Mouse (Mus musculus) testis, adult 2 months (tissue): ENCODE measurements around the gene Rho. TPM values are rescaled to one million over a fixed set of nuclear protein-coding genes. Genes with fewer than 3 reads are reported as not detected.

Experiments used
- H3K27ac ChIP-seq: fragments of 200-500 bp; 2 replicates; pipeline ENCODE4 v1.5.1; 2012; ENCODE audit warnings: low read depth, low read length; ENCODE audit not compliant: control insufficient read depth, insufficient read depth
- H3K27me3 ChIP-seq: fragments of 200-500 bp; 2 replicates; pipeline ENCODE4 v1.6.1; 2012; ENCODE audit warnings: mild to moderate bottlenecking, low read length, moderate library complexity; ENCODE audit not compliant: control insufficient read depth, insufficient read depth
- H3K36me3 ChIP-seq: fragments of 200-500 bp; 2 replicates; pipeline ENCODE4 v1.6.1; 2012; ENCODE audit warnings: mild to moderate bottlenecking, low read length; ENCODE audit not compliant: control insufficient read depth, insufficient read depth
- H3K4me1 ChIP-seq: fragments of 200-500 bp; 2 replicates; pipeline ENCODE4 v1.6.1; 2012; ENCODE audit warnings: low read length; ENCODE audit not compliant: control insufficient read depth, insufficient read depth
- H3K4me3 ChIP-seq: fragments of 200-500 bp; 2 replicates; pipeline ENCODE4 v1.5.1; 2012; ENCODE audit warnings: low read depth, mild to moderate bottlenecking, low read length, moderate library complexity, mixed read lengths; ENCODE audit not compliant: control insufficient read depth
- CTCF ChIP-seq: fragments of 200-500 bp; IDR thresholded peaks from 2 replicates; pipeline ENCODE4 v1.5.1; 2012; ENCODE audit warnings: low read depth, mild to moderate bottlenecking, inconsistent platforms, low read length, moderate library complexity; ENCODE audit not compliant: control insufficient read depth, insufficient read depth, insufficient replicate concordance
- POLR2A ChIP-seq: fragments of 200-500 bp; IDR thresholded peaks from 2 replicates; pipeline ENCODE4 v1.6.1; 2012; ENCODE audit warnings: low read depth, mild to moderate bottlenecking, inconsistent platforms, low read length, moderate library complexity; ENCODE audit not compliant: control insufficient read depth
- polyA plus RNA-seq: library from polyadenylated mRNA; depleted of rRNA; stranded (reverse); fragments of >200 nt; gene quantifications from 2 replicates; pipeline ENCODE4 v1.2.3, GENCODE M21; 2012

Rho gene
- polyA plus RNA-seq, 1 experiment: 4.8 TPM

GRCm38 (mm10) chr6:115914511-115915202, 16.9 kb upstream of the Rho start:
- TF ChIP-seq CTCF: no peak
- no peak for TF ChIP-seq POLR2A

GRCm38 (mm10) chr6:115915601-115916445, 15.7 kb upstream of the Rho start:
- Histone ChIP-seq H3K27me3 (no peaks in the 10 kb centered on the region), H3K4me3 (no peak overlapping the region), H3K27ac (no peak overlapping the region), H3K4me1 (peaks cover 5% of the 10 kb centered on the region), H3K36me3 (peaks cover 1% of the 10 kb centered on the region; the same call in 1 of the 2 replicates)
- TF ChIP-seq POLR2A (no peak), CTCF (no peak)

More at GRCm38 (mm10) chr6:115914511-115915202, 16.9 kb upstream of the Rho start:
- no peaks in the 10 kb centered on the region for H3K27me3 ChIP-seq
- peaks cover 1% of the 10 kb centered on the region; the same call in 1 of the 2 replicates for H3K36me3 ChIP-seq
- peaks cover 1% of the 10 kb centered on the region for H3K4me1 ChIP-seq
- no peak overlapping the region for H3K27ac ChIP-seq
- no peak overlapping the region for H3K4me3 ChIP-seq

- Histone ChIP-seq H3K36me3 (peaks cover 1% of the 10 kb centered on the region; the same call in 1 of the 2 replicates), H3K27me3 (no peaks in the 10 kb centered on the region), H3K27ac (no peak overlapping the region), H3K4me3 (no peak overlapping the region), H3K4me1 (peaks cover 5% of the 10 kb centered on the region)
- TF ChIP-seq POLR2A (no peak), CTCF (no peak)
Measured at GRCm38 (mm10) chr6:115916611-115917010, 14.9 kb upstream of the Rho start.

- Histone ChIP-seq H3K4me3 (no peak overlapping the region), H3K27me3 (no peaks in the 10 kb centered on the region), H3K27ac (no peak overlapping the region), H3K36me3 (peaks cover 1% of the 10 kb centered on the region; the same call in 1 of the 2 replicates), H3K4me1 (peaks cover 5% of the 10 kb centered on the region)
- no peak for TF ChIP-seq POLR2A
- no peak for TF ChIP-seq CTCF
Measured at GRCm38 (mm10) chr6:115918615-115919014, 12.9 kb upstream of the Rho start.

- Histone ChIP-seq H3K36me3 (peaks cover 1% of the 10 kb centered on the region; the same call in 1 of the 2 replicates), H3K4me3 (no peak overlapping the region), H3K27ac (peak overlapping the region; percentile 26; the same call in 1 of the 2 replicates), H3K4me1 (peaks cover 5% of the 10 kb centered on the region), H3K27me3 (no peaks in the 10 kb centered on the region)
- TF ChIP-seq POLR2A (no peak), CTCF (no peak)
Measured at GRCm38 (mm10) chr6:115919876-115920275, 11.7 kb upstream of the Rho start.

- no peaks in the 10 kb centered on the region; the same call in none of the 2 replicates for H3K36me3 ChIP-seq
- no peak overlapping the region for H3K4me3 ChIP-seq
- no peak overlapping the region for H3K27ac ChIP-seq
- H3K27me3 ChIP-seq: no peaks in the 10 kb centered on the region
- no peak for TF ChIP-seq CTCF
- TF ChIP-seq POLR2A: no peak
- H3K4me1 ChIP-seq: peaks cover 3% of the 10 kb centered on the region; the same call in 1 of the 2 replicates
Measured at GRCm38 (mm10) chr6:115924829-115925228, 6.7 kb upstream of the Rho start.

- H3K27ac ChIP-seq: no peak overlapping the region
- no peaks in the 10 kb centered on the region; the same call in 1 of the 2 replicates for H3K4me1 ChIP-seq
Measured at GRCm38 (mm10) chr6:115926416-115926815, 5.1 kb upstream of the Rho start.

More at GRCm38 (mm10) chr6:115926416-115926815, 5.1 kb upstream of the Rho start:
- no peak overlapping the region for H3K4me3 ChIP-seq
- H3K27me3 ChIP-seq: no peaks in the 10 kb centered on the region
- no peaks in the 10 kb centered on the region; the same call in none of the 2 replicates for H3K36me3 ChIP-seq
- TF ChIP-seq CTCF (no peak), POLR2A (no peak)
